Mouse (Mus musculus) MN1 (cell line): Measurements from ENCODE around the gene Ryr1.

Source experiments
- DNase-seq: peaks from one replicate; pipeline ENCODE4 v3.0.0-alpha.2; 2016; ENCODE audit warnings: low spot score

Gene Ryr1

DNA sequence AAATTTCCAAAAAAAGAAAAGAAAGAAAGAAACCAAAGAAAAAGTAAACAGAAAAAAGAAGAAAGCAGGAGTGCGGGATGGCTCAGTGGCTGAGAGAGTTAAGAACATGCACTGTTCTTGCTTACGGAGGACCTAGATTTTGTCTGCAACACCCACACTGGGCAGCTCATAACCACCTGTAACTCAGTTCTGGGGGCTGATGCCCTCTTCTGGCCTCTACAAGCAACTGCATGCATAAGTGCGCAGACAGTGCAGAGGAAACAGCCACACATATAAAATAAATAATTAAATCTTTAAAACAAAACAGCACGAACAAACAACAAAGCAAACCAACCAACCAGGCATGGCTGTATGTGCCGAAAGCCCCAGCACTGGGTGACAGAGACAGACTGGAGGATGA, 92.3 kb downstream of the Ryr1 start:
- DNase-seq: no peak

DNA sequence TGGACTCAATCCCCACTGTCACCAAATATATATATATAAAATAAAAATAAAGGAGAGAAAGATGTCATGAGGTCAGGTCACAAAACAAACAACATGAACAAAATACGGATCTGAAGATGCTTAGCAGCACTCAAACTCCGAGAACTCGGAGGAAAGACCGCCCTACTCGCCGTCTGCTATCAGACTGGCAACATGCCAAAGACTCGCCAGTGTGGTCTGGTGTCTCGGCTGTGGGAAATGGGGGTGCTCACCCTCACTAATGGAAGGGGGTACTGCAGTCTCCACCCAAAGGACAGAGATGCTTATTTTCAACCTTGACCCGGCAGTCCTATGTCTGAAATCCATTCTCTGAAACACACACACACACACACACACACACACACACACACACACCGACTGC, 93.3 kb downstream of the Ryr1 start:
- no peak for DNase-seq

DNA sequence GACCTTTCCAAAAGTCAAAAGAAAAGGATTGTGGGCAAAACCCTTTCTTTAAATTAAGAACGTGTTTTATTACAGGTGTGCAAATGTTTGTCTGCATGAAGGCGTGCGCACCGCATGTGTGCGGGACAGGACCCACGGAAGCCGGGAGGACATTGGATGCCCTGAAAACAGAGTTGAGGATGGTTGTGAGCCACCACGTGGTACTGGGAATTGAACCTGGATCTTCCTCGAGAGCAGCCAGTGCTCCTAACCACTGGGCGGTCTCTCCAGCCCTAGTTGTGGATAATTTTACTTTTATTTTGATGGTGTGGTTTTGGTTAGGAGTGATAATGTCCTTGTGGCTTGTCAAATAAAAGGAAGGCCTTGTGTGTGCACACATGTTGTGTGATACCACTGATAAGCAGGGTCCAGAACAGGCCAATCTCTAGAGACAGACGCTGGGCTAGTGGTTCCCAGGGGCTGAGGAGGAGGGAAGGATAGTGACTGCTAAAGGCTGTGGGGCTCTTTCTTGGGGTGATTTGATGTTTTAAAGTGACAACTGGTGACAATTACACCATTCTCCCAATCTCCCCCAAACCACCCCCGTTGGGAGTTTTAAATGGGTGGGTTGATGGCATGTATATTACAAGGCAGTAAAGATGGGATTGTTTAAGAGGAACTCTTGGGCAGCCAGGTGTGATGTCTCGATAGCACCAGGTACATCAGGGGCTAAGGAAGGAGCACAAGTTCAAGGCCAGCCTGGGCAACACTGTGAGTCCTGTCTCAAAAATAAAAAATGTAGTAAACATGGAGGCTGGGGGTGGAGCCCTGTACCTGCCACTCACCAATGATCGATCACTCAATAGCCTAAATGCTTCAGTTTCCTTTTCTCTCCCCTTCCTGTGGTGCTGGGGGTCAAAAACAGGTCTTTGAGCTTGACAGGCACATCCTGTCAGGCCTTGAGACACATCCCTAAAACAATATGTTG, 95.0 kb downstream of the Ryr1 start:
- DNase-seq: no peak

DNA sequence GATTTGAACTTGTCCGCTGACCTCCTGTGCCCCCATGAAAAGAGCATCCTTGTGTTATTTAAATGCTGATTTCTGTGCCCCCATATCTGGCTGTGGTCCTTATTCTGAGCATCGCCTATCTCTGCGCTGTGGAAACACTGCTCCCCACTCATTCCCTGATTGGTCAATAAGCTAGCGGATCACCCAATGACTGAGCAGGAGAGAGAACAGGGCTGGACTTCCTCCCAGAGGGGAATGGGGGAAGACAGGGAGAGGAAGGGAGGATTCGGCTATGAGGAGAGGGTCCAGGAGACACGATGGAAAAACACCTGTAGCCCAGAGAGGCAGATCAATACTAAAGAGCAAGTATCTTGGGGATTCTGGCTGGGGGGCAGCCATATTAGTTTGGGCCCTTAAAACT, 96.2 kb downstream of the Ryr1 start:
- DNase-seq: no peak

DNA sequence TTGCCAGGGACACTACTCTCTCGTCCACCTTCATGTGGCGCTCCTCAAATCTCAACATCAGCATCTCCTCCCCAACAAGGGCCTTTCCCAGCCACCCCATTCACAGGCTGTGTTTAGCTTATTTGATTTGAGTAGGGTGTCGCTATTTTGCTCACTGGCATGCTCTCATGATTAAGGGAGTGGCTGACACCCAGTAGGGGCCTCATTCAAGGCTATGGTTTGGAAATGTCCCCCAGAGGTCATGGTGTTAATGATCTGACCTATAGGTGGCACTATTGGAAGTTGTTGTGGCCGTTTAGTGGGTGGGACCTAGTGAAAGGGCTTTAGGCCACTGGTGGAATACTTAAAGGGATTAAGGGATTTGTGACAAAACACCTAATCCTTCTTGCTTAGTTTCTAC, 98.2 kb downstream of the Ryr1 start:
- no peak for DNase-seq

DNA sequence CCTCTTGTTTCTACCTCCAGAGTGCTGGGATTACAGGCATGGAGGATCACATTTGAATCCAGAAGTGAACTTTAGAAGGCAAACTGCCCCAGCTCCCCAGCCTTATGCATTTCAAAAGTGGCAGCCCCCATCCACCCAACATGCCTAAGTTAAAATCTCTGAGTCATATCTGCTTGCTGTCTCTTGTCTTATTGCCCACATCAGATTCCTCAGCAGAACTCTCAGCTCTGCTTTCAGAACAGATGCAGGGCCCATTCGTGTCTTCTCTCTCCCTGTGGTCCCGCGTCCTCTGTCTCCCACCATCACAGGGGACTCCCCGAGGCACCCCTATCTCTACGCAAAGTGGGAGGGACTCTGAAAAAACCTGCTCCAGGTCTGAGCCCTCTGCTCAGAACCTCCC, 98.8 kb downstream of the Ryr1 start:
- DNase-seq: no peak

DNA sequence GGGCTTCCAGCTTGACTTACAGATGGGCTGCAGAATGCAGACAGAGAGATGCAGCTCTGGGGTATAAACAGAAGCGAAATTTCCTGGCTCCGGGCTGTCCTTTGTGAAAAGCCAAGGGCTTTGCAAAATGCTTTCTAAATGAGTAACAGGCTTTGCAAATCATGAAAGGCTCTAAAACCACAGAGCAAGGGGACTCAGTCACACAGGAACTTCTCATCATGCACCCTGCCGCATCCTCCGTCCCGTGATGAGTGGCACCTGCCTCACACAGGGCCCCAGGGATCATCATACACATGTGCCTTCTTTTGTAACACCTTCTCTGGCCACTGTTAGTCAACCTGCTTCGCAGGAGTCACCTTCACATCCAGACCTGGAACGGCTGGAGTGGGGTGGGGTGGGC, 99.4 kb downstream of the Ryr1 start:
- no peak for DNase-seq

DNA sequence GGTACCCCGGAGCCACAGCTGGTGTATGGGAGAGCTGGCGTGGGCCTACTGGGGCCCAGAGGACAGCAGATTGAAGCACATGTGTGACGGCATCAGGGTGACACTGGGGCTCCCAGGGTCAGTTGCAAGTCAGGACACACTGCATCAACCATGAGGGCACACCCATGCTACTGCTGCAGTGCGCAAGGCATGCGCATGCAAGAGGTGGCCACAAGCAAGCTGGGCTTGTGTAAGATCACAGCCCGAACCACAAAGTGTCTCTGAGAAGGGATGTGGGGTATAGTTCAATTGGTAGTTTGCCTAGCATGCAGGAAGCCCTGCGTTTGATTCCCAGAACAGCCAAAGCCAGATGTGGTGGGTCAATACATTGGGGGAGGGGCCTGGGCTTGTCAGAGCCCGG, 101.5 kb downstream of the Ryr1 start:
- DNase-seq: no peak

DNA sequence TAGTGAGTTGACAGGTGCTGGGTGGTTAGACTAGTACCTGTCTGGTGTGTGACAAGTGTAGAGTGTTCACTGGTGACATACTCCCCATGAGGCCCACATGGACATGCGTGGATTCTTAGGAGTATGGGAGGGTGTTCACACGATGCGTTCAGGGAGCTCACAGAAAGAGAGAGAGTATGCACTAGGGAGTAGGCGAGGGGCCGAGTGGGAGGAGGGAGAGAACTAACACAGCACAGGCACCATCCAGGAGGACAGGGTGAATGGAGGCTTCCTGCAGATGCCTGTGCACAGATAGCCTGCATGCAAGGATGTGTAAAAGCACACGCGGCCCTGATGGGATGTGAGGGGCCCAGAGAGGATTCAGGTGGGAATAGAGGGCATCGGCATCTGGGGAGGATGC, 102.5 kb downstream of the Ryr1 start:
- DNase-seq: no peak

DNA sequence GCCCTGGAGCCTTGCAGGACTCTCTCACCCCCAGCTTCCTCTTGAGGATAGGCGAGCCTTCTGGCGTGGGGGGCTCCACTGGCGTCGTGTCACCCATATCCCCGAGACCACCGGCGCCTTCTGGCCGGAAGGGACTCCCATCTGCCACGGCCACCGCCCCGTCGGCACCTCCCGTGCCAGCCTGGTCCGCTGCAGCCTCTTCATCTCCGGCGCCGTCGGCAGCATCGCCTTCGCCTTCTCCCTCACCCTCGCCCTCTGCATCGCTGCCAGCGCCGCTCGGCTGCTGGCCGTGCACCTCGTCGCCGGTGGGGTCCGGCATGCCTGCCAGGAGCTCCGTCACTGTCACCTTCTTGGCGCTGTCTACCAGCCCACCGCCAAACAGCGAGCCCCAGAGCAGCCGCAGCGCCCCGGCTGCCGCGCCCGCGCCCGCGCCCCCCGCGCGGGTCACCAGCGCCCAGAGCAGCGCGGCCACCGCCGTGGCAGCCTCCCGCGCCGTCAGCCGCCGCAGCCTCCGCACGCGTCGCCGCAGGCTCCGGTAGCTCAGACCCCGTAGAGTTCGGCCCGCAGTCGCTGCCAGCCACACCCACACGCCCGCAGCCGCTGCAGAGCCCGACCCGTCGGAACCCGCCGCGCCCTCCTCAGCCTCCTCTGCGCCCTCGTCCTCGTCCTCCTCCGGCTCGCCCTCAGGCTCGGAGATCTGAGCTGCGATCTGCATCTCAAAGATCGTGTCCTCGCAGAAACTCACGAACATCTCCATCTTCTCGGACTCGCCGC, 105.3 kb downstream of the Ryr1 start:
- DNase-seq: no peak

DNA sequence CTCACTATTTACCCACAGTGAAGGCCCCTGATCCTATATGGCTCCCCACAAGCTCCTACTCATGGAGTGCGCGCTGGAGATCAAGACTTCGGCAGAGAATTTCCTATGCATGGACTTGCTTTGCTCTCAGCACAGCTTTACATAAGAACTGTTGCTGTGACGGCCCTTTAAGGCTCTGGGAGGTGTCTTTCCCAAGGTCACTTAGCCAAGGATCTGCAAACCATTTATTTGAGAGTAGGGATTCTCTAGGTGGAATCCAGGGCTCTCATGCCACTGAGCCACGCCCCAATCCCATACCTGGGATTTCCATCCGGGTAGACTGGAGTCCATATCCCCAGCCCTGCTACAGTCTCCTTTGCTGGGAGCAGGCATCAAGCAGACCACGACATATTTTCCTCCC, 107.8 kb downstream of the Ryr1 start:
- no peak for DNase-seq

DNA sequence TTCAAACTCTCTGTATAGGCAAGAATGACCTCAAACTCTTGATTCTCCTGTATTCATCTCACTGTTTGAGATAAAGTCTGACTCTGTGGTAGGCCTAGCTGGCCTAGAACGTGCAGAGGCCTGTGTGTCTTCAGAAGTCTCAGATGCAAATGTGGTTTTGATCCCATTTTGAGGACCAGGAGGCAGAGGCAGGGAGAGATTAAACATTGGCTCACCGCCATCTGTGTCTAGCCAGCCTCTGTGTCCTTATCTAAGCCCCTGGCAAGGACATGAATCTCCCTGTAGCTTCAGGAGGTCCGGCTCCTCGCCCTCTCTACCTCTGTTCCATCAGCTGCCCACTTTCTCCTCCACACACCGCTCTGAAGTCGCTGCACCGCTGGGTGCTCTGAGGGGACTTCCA, 108.5 kb downstream of the Ryr1 start:
- no peak for DNase-seq

DNA sequence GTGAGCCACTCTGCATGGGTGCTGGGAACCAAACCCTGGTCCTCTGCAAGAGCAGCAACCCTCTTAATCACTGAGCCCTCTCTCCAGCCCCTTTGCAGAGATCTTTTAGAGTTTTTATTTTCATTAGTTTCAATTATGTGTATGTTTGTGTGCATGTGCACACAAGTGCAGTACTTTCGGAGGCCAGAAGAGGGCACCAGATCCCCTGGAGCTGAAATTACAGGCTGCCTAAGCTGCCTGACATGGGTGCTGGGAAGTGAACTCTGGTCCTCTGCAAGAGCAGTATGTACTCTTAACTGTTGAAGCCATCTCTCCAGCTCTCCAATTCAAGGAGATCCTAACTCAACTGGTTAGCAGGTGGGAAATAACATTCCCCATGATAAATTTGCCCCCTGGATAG, 110.0 kb downstream of the Ryr1 start:
- no peak for DNase-seq

DNA sequence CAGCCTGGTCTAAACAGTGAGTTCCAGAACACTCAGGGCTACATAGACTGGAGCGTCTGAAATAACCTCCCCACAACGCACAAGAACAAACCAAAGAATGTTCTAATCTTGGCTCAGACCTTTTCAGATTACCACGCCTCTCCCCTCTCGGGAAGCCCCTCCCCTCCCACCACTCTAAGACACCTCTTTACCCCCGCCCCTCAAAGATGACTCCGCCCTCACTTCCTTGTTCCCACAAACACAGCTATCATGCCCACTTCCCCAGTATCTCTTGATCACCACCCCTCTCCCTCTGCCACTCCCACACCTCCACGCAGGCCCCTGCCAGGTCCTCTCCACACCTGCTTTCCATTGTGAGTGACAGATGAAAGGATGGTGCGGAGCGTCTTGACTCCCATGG, 116.3 kb downstream of the Ryr1 start:
- DNase-seq: no peak

DNA sequence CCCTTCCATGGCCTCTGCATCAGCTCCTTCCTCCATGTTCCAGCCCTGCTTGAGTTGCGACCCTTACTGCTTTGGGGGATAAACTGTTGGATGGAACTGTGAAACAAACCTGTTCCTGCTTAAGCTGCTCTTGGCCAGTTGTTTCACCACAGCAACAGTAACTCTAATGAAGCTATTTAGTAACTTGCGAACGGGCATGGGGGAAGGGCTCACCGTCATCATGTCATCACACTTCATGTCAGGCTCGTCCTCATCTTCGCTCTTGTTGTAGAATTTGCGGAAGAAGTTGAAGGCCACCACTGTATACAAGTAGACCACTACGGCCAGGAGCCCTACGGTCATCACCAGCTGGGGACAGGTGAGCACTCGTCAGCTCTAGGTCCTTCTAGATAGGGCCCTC, 116.8 kb downstream of the Ryr1 start:
- no peak for DNase-seq

DNA sequence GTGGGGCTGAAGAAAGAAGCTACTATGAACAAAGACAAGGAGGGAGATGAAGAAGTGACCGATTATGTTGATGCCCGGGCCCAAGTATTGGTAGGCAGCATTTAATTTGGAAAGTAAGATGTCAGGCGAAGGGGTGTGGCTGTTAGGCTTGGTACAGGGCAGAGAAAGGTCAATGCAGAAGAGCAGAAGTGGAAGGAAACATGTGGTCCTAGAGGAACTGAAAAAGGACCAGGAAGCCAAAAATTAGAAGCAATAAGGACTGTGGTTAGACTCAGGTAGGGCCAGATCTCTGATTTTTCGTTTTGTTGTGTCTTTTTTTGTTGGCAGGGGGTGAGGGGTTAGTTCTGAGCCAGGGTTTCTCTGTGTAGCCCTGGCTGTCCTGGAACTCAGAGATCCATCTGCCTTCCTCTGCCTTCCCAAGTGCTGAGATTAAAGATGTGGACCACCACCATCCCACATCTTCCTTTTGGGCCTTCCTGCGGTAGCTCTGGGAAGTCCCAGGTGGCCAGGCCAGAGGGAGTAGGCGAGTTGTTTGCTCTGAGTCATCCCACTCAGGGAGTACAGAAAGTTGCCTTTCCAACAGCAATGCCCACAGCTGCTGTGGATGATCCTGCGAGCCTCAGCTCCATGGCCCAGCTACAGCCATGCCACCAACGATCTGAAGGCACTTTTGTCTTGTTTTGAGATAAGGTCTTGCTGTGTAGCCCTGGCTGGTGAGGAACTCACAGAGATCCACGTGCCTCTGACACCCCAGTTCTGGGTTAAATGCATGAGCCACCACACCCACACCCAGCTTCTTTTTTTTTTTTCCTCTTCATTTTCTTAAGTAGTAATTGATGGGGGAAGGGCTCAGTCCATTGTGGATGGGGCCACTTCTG, 117.5 kb downstream of the Ryr1 start:
- peak; percentile 6 for DNase-seq

DNA sequence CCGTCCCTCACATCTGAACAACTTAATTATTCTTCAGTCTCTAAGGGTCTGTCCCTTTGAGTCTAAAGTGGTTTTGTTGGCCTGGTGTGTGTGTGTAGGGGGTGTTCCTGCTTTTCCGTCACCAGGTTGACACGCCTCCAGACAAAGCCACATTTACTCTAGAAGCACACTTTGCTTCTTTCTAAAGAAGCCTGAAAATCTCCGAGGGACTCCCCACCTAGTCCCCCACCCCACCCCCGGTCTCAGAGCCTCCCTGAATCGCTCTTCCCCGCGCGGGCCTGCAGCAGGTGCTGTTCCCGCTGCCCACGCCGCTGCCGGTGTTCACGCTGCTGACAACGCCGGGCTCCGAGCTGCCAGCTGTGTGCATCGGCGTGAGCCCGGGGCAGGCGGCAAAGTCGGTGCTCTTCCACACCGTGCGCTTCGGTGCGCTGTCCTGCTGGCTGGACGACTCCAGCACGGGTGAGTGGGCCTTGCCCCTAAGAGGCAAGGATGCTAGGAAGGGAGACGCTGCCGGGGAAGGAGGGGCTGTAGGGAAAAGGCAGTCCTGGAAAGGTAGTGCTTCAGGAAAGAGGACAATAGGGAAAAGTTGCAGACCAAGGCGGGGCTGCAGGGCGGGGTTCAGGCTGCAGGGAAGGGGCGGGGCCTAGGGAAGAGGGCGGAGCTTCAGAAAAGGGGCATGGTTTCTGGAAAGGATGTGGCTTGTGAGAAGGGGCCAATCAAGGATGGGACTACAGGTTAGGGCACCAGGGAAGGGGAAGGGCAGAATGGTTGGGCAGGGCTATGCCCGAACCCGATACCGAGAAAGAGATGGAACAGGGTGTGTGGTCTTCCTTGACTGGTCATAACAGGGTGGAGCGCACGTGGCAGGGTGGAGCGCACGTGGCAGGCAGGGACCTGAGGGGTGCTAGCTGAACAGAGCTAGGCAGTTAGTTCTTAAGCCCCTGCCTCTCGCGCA, 124.1 kb downstream of the Ryr1 start:
- no peak for DNase-seq

DNA sequence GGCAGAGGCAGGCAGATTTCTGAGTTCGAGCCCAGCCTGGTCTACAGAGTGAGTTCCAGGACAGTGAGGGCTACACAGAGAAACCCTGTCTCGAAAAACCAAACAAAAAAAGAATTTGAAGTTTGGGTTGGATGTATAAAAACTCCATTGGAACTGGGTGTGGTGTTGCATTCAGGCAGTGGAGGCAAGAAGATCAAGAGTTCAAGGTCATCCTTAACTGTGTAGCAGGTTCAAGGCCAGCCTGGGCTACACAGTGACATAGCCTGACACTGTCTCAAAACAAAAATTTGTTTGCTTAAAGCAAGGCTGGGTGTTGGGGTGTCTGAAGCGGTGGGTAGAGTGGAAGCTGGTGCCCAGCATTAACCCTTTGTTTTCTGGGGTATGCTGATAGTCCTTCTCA, 131.6 kb downstream of the Ryr1 start:
- no peak for DNase-seq

DNA sequence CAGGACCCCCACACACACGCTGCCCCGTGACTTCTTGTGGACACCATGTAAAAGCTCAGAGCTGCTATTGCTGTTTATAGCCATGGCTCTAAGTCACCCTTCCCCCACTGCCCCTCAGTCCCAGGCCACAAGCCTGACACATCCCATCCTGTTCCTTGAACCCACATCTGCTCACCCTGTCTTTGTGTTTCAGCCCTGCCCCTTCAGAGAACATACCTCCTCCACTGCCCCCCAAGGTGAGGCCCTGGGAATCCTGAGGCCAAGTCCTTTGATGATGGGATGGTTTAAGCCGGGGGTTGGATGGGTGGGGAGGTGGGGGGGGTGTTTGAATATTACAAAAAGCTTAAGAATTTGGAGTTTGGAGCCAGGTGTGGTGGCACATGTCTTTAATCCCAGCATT, 132.0 kb downstream of the Ryr1 start:
- DNase-seq: no peak

DNA sequence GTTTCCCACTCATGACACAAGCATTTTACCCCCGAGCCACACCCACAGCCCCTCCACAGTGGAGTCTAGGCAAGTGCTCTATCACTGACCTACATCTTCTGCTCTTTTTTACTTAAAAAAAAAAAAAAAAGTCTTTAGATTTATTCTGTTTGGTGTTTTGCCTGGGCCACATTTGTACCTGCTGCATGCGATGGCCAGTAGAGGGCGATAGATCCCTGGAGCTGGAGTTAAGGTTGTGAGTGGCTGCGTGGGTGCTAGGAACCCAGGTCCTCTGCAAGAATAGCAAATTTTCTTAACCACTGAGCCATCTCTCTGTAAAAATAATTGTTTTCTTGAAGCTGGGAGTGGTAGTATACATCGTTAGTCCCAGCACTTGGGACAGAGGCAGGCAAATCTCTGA, 133.4 kb downstream of the Ryr1 start:
- no peak for DNase-seq

DNA sequence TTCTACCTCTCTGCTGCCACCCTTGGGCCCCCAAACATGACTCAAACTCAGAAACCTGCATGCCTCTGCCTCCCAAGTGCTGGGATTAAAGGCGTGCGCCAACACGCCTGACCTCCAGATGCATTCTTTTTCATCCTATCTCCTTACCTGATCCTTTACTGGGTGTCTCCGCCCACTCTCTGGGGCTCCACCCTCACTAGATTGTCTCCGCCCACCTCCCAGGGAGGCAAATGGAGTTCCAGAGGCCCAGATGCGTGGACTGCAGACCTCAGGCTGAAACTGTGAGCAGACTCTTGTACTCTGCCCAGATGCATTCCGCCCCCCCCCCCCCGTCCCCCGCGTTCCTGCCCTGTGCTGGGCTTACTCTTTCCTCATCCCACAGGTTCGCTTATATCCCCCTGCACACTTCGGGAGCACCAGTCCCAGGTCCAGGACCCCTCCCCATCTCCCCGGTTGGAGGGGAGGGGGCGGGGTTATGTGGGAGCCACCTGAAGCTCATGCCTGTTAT, 134.2 kb downstream of the Ryr1 start:
- DNase-seq: no peak
